Mouse (Mus musculus): ENCODE data around the gene Apoa4. TPM values are rescaled to one million over a fixed set of nuclear protein-coding genes. Genes with fewer than 3 reads are reported as not detected.

The Apoa4 gene
- total RNA-seq (2012; rRNA removed) (not detected in 2 replicates), polyA plus RNA-seq (2012; ENCODE audit: insufficient read depth in 1 of 2, insufficient read length in 2 of 2, low read depth in 1 of 2, low replicate concordance in 2 of 2, missing spikeins in 1 of 2) (not detected)

DNA sequence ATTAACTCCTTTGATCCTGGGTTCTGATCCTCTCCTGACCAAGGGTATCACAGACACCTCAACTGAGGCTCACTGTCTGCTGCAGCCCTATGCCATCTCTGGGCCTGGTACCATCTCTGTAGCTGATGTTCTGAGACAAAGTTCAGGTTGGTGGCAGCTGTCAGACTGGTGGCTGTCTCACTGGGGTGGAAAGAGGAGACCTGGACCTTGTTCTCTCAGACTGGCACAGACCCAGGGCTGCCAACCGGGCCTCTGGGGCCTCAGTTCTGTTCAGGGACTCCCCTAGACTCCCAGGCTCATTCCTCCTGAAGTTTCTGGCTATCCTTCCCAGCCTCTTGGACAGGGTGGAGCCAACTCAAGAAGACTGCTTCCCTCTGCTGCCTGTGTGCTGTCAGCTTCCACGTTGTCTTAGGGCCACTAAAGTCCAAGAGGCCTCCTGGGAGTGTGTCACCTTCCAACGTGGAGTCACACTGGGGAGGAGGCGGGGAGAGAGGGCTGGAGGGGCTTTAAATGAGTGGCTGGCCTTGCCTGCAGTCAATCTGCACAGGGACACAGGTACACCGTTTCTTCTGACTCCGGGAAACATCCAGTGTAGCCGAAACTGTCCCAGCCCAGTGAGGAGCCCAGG is at the start of gene Apoa4:
Gene Apoa4 (plus strand): TSS at position 171 of the 628 bp plus-strand sequence.
- Histone ChIP-seq H3K79me2 (ENCODE audit: control insufficient read depth, insufficient read depth, low read length, poor library complexity) (no peaks in the 10 kb centered on the region), H3K36me3 (ENCODE audit: control insufficient read depth in 1 of 2, insufficient read depth in 2 of 2, low read length in 2 of 2) (no peaks in the 10 kb centered on the region), H3K4me3 (ENCODE audit: control insufficient read depth in 1 of 2, insufficient read depth in 1 of 2, low read depth in 2 of 2, low read length in 2 of 2) (no peak within 1 kb of the TSS), H3K27ac (ENCODE audit: control insufficient read depth, low read depth, low read length) (no peak within 1 kb of the TSS), H3K4me1 (ENCODE audit: control insufficient read depth in 1 of 2, insufficient read depth in 2 of 2, low read length in 2 of 2) (no peaks in the 10 kb centered on the region), H3K9me3 (replicated peaks; ENCODE audit: insufficient read depth, low read length) (no peaks in the 10 kb centered on the region), H3K27me3 (ENCODE audit: control insufficient read depth in 1 of 2, insufficient read depth in 2 of 2, low read length in 2 of 2) (no peaks in the 10 kb centered on the region), H3K9ac (ENCODE audit: control insufficient read depth, low read depth, low read length, poor library complexity, severe bottlenecking) (no peak within 1 kb of the TSS)
- no peak for TF ChIP-seq POLR2A (IDR thresholded peaks at IDR 0.05; ENCODE audit: control insufficient read depth in 1 of 2, insufficient read depth in 1 of 2, low read depth in 1 of 2, low read length in 2 of 2, poor library complexity in 1 of 2)
- no peak for TF ChIP-seq JUND (IDR thresholded peaks at IDR 0.05; ENCODE audit: low read depth, low read length)
- DNase-seq (ENCODE audit: low read depth, low spot score), result no peak

DNA sequence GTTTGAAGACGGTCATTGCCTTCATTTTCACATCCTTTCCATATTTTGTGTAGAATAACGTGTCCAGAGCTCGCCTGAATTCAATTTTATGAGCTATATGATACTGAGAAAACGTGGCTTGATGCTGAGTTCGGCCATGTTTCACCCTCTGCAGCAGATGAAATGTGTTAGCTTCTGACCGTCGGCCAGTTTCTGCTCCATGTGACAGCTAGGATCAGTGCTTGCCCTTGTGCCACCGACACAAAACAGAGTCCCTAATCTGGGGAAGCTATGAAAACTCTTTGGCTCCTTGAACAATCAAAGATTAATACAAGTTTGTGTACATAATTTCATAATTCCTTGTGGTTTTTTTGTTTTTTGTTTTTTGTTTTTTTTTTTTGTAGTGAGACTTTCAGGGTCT is 49.3 kb upstream of the Apoa4 start:
- H3K27ac ChIP-seq (ENCODE audit: control insufficient read depth, low read depth, low read length), result no peak overlapping the region
- H3K4me3 ChIP-seq (ENCODE audit: control insufficient read depth in 1 of 2, insufficient read depth in 1 of 2, low read depth in 2 of 2, low read length in 2 of 2), result no peak overlapping the region
- peaks cover 0 to 22% of the 10 kb centered on the region in 2 experiments; a peak in 2 of 4 replicates for H3K36me3 ChIP-seq (ENCODE audit: control insufficient read depth in 1 of 2, insufficient read depth in 2 of 2, low read length in 2 of 2)

DNA sequence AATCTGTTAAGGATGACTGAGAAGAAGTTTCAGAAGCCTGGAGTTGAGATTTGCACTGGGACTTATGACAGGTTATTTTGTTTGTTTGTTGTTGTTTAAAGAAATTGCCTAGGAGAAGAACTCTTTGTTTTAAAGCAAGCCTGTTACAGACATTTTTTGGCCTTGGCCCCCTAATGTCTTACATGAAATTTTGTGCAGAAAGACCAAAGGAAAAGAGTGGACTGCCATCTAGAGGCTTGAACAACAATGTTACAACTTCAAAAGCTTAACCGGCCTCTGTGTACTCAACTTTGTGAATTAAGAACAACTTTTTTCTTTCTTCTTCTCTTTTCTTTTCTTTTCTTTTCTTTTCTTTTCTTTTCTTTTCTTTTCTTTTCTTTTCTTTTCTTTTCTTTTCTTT is 48.9 kb upstream of the Apoa4 start:
- Histone ChIP-seq H3K36me3 (ENCODE audit: control insufficient read depth in 1 of 2, insufficient read depth in 2 of 2, low read length in 2 of 2) (peaks cover 0 to 25% of the 10 kb centered on the region in 2 experiments; a peak in 2 of 4 replicates), H3K27me3 (ENCODE audit: control insufficient read depth in 1 of 2, insufficient read depth in 2 of 2, low read length in 2 of 2) (no peaks in the 10 kb centered on the region), H3K4me3 (ENCODE audit: control insufficient read depth in 1 of 2, insufficient read depth in 1 of 2, low read depth in 2 of 2, low read length in 2 of 2) (no peak overlapping the region), H3K9ac (ENCODE audit: control insufficient read depth, low read depth, low read length, poor library complexity, severe bottlenecking) (no peak overlapping the region), H3K79me2 (ENCODE audit: control insufficient read depth, insufficient read depth, low read length, poor library complexity) (no peaks in the 10 kb centered on the region), H3K9me3 (replicated peaks; ENCODE audit: insufficient read depth, low read length) (no peaks in the 10 kb centered on the region), H3K4me1 (ENCODE audit: control insufficient read depth in 1 of 2, insufficient read depth in 2 of 2, low read length in 2 of 2) (no peaks in the 10 kb centered on the region), H3K27ac (ENCODE audit: control insufficient read depth, low read depth, low read length) (no peak overlapping the region)
- DNase-seq (ENCODE audit: low read depth, low spot score), result peak; percentile 56
- no peak for TF ChIP-seq E2F4 (IDR thresholded peaks at IDR 0.05; ENCODE audit: borderline replicate concordance, low read depth, low read length)
- TF ChIP-seq NRF1 (IDR thresholded peaks at IDR 0.05; ENCODE audit: insufficient read depth, low read depth, low read length, poor library complexity, severe bottlenecking), result no peak
- no peak for TF ChIP-seq MYB (IDR thresholded peaks at IDR 0.05; ENCODE audit: low read depth, low read length)
- no peak for TF ChIP-seq TBP (IDR thresholded peaks at IDR 0.05; ENCODE audit: low read depth, low read length)
- no peak for TF ChIP-seq POLR2AphosphoS5 (IDR thresholded peaks at IDR 0.05; ENCODE audit: borderline replicate concordance, low read depth, low read length)
- TF ChIP-seq RAD21 (IDR thresholded peaks at IDR 0.05; ENCODE audit: low read depth, low read length), result peak; percentile 60
- TF ChIP-seq MAX (IDR thresholded peaks at IDR 0.05; ENCODE audit: low read length), result no peak
- TF ChIP-seq GABPA (IDR thresholded peaks at IDR 0.05; ENCODE audit: low read depth, low read length), result no peak
- no peak for TF ChIP-seq CHD2 (IDR thresholded peaks at IDR 0.05; ENCODE audit: low read length)
- TF ChIP-seq CTCF (IDR thresholded peaks at IDR 0.05 in 2 of 3, conservative IDR thresholded peaks at IDR 0.05 in 1 of 3; ENCODE audit: control insufficient read depth in 1 of 3, insufficient read depth in 1 of 3, low read depth in 2 of 3, low read length in 3 of 3, poor library complexity in 1 of 3, severe bottlenecking in 1 of 3), result peak in 2 of 3 experiments; percentile 9 to 64; a peak in 2 of 6 replicates
- TF ChIP-seq SMC3 (IDR thresholded peaks at IDR 0.05; ENCODE audit: low read depth, low read length), result peak; percentile 59
- TF ChIP-seq UBTF (IDR thresholded peaks at IDR 0.05; ENCODE audit: borderline replicate concordance, insufficient read depth, low read depth, low read length), result no peak
- TF ChIP-seq ZMIZ1 (IDR thresholded peaks at IDR 0.05; ENCODE audit: low read depth, low read length), result no peak
- no peak for TF ChIP-seq USF2 (IDR thresholded peaks at IDR 0.05; ENCODE audit: borderline replicate concordance in 1 of 2, insufficient read depth in 1 of 2, low read depth in 1 of 2, low read length in 2 of 2)
- no peak for TF ChIP-seq ETS1 (IDR thresholded peaks at IDR 0.05; ENCODE audit: low read depth, low read length)
- no peak for TF ChIP-seq TCF12 (IDR thresholded peaks at IDR 0.05; ENCODE audit: low read depth, low read length)
- peak; percentile 40 for TF ChIP-seq ZC3H11A (IDR thresholded peaks at IDR 0.05; ENCODE audit: low read depth, low read length)
- no peak for TF ChIP-seq TAL1 (IDR thresholded peaks at IDR 0.05; ENCODE audit: low read length)

More for the DNA sequence above, 49.3 kb upstream of the Apoa4 start:
- Histone ChIP-seq H3K9ac (ENCODE audit: control insufficient read depth, low read depth, low read length, poor library complexity, severe bottlenecking) (no peak overlapping the region), H3K4me1 (ENCODE audit: control insufficient read depth in 1 of 2, insufficient read depth in 2 of 2, low read length in 2 of 2) (no peaks in the 10 kb centered on the region), H3K27me3 (ENCODE audit: control insufficient read depth in 1 of 2, insufficient read depth in 2 of 2, low read length in 2 of 2) (no peaks in the 10 kb centered on the region), H3K79me2 (ENCODE audit: control insufficient read depth, insufficient read depth, low read length, poor library complexity) (no peaks in the 10 kb centered on the region), H3K9me3 (replicated peaks; ENCODE audit: insufficient read depth, low read length) (no peaks in the 10 kb centered on the region)
- TF ChIP-seq EP300 (IDR thresholded peaks at IDR 0.05; ENCODE audit: low read depth in 1 of 2, low read length in 2 of 2) (no peak), NELFE (IDR thresholded peaks at IDR 0.05; ENCODE audit: low read depth, low read length) (no peak)
- DNase-seq (ENCODE audit: low read depth, low spot score), result no peak

Measured in MEL (cell line).